Mouse (Mus musculus) liver, embryonic 14.5 days (tissue): ENCODE results near the gene Nfia.

Source experiments
- CTCF ChIP-seq: IDR thresholded peaks from 2 replicates; pipeline ENCODE4 v1.5.1; 2016; ENCODE audit warnings: antibody characterized with exemption, low read depth, control low read depth
- EP300 ChIP-seq: IDR thresholded peaks from 2 replicates; pipeline ENCODE4 v1.6.1; 2016; ENCODE audit warnings: antibody characterized with exemption, low read depth

GRCm38 (mm10) chr4:98040179-98040578 is 267.6 kb downstream of the Nfia start:
- TF ChIP-seq CTCF (no peak), EP300 (no peak)
